Mouse (Mus musculus) ES-Bruce4 (cell line): ENCODE measurements around the gene Trib3.

Experiments used
- CTCF ChIP-seq: IDR thresholded peaks from one replicate; pipeline ENCODE4 v1.8.1; 2011; ENCODE audit warnings: low read depth, low read length
- POLR2A ChIP-seq: IDR thresholded peaks from one replicate; pipeline ENCODE4 v1.8.1; 2011; ENCODE audit warnings: low read length; ENCODE audit not compliant: insufficient read depth

GRCm38 (mm10) chr2:152326654-152327053 is 17.2 kb downstream of the Trib3 start:
- TF ChIP-seq CTCF (no peak), POLR2A (no peak)
